Mouse (Mus musculus) hindbrain, embryonic 16.5 days (tissue): Measurements from ENCODE around the gene Plekhg1. TPM values are rescaled to one million over a fixed set of nuclear protein-coding genes. Genes with fewer than 3 reads are reported as not detected.

Source experiments
- ATAC-seq: fragments of 200-750 bp; cut with Nextera tagmentation; 2 replicates; pipeline ENCODE4 v1.8.0; 2017; ENCODE audit warnings: moderate TSS enrichment, moderate library complexity
- H3K27ac ChIP-seq: fragments of 300-500 bp; sonication (generic); 2 replicates; pipeline ENCODE4 v1.5.1; 2014; ENCODE audit warnings: low read depth, mild to moderate bottlenecking, control low read depth, low read length, moderate library complexity
- H3K27me3 ChIP-seq: fragments of 300-500 bp; sonication (generic); replicated peaks from 2 replicates; pipeline ENCODE4 v1.6.1; 2014; ENCODE audit warnings: low read length; ENCODE audit not compliant: control insufficient read depth, insufficient read depth
- H3K36me3 ChIP-seq: fragments of 300-500 bp; sonication (generic); 2 replicates; pipeline ENCODE4 v1.6.1; 2014; ENCODE audit warnings: mild to moderate bottlenecking, low read length, moderate library complexity, mixed read lengths; ENCODE audit not compliant: control insufficient read depth, insufficient read depth
- H3K4me1 ChIP-seq: fragments of 300-500 bp; sonication (generic); 2 replicates; pipeline ENCODE4 v1.6.1; 2014; ENCODE audit warnings: low read depth, low read length; ENCODE audit not compliant: control insufficient read depth, insufficient read depth
- H3K4me2 ChIP-seq: fragments of 300-500 bp; sonication (generic); 2 replicates; pipeline ENCODE4 v1.6.1; 2014; ENCODE audit warnings: mild to moderate bottlenecking, low read length, control low read depth, moderate library complexity
- H3K4me3 ChIP-seq: fragments of 300-500 bp; sonication (generic); 2 replicates; pipeline ENCODE4 v1.5.1; 2014; ENCODE audit warnings: mild to moderate bottlenecking, low read length, control low read depth, moderate library complexity
- H3K9ac ChIP-seq: fragments of 300-500 bp; sonication (generic); 2 replicates; pipeline ENCODE4 v1.6.1; 2014; ENCODE audit warnings: low read depth, mild to moderate bottlenecking, control low read depth, low read length, moderate library complexity
- H3K9me3 ChIP-seq: fragments of 300-500 bp; sonication (generic); 2 replicates; pipeline ENCODE4 v1.6.1; 2014; ENCODE audit warnings: mild to moderate bottlenecking, low read length, moderate library complexity; ENCODE audit not compliant: control insufficient read depth
- WGBS: fragments of 180-500 bp; shearing (Covaris S2); extraction: QIAGEN DNeasy Blood & Tissue Kit; methylation state at CpG from one replicate; pipeline ENCODE4 v1.1.7; 2014; 5-methylcytosine and 5-hydroxymethylcytosine counted together
- polyA plus RNA-seq: library from polyadenylated mRNA; unstranded; fragments of >200 nt; fragmentation: Nextera tagmentation; extraction: Ambion mirVana; gene quantifications from 2 replicates; pipeline ENCODE4 v1.2.1, GENCODE M21; 2015

Gene Plekhg1
- polyA plus RNA-seq, 1 experiment from 2014 or later = 7.1 TPM

GRCm38 (mm10) chr10:3931831-3932230 lies 191.7 kb downstream of the Plekhg1 start:
- ATAC-seq = no peak
- no peak overlapping the region for H3K27ac ChIP-seq
- H3K36me3 ChIP-seq = no peaks in the 10 kb centered on the region
- H3K4me3 ChIP-seq = no peak overlapping the region
- H3K9ac ChIP-seq = no peak overlapping the region
- no peak overlapping the region for H3K4me2 ChIP-seq
- no peaks in the 10 kb centered on the region for H3K9me3 ChIP-seq
- no peaks in the 10 kb centered on the region for H3K4me1 ChIP-seq
- no peaks in the 10 kb centered on the region for H3K27me3 ChIP-seq

- no peak overlapping the region for H3K9ac ChIP-seq
- WGBS = 86% methylated on average over 12 of the region's 12 CpGs
- no peak overlapping the region for H3K4me3 ChIP-seq
- ATAC-seq = no peak
- H3K36me3 ChIP-seq = no peaks in the 10 kb centered on the region
- H3K9me3 ChIP-seq = no peaks in the 10 kb centered on the region
- H3K4me1 ChIP-seq = no peaks in the 10 kb centered on the region
- no peak overlapping the region for H3K4me2 ChIP-seq
- H3K27ac ChIP-seq = no peak overlapping the region
- no peaks in the 10 kb centered on the region for H3K27me3 ChIP-seq
Observed at GRCm38 (mm10) chr10:3933311-3933940, 193.3 kb downstream of the Plekhg1 start.

GRCm38 (mm10) chr10:3936864-3937263 lies 196.7 kb downstream of the Plekhg1 start:
- Histone ChIP-seq H3K9me3 (no peaks in the 10 kb centered on the region), H3K9ac (no peak overlapping the region), H3K36me3 (no peaks in the 10 kb centered on the region; the same call in 1 of the 2 replicates), H3K4me1 (no peaks in the 10 kb centered on the region), H3K27me3 (no peaks in the 10 kb centered on the region), H3K4me3 (no peak overlapping the region), H3K4me2 (no peak overlapping the region), H3K27ac (no peak overlapping the region)
- ATAC-seq = no peak

- H3K36me3 ChIP-seq = no peaks in the 10 kb centered on the region; the same call in 1 of the 2 replicates
- no peaks in the 10 kb centered on the region for H3K27me3 ChIP-seq
- H3K27ac ChIP-seq = no peak overlapping the region
- H3K9ac ChIP-seq = no peak overlapping the region
- no peak overlapping the region for H3K4me2 ChIP-seq
- H3K4me1 ChIP-seq = no peaks in the 10 kb centered on the region
- H3K4me3 ChIP-seq = no peak overlapping the region
- no peak for ATAC-seq
- 91% methylated on average over 11 of the region's 11 CpGs for WGBS
- no peaks in the 10 kb centered on the region for H3K9me3 ChIP-seq
Observed at GRCm38 (mm10) chr10:3939895-3940595, 199.9 kb downstream of the Plekhg1 start.

GRCm38 (mm10) chr10:3940596-3940975 lies 200.4 kb downstream of the Plekhg1 start:
- no peaks in the 10 kb centered on the region; the same call in 1 of the 2 replicates for H3K36me3 ChIP-seq
- no peak overlapping the region for H3K27ac ChIP-seq
- H3K4me3 ChIP-seq = no peak overlapping the region
- no peaks in the 10 kb centered on the region for H3K9me3 ChIP-seq
- no peak for ATAC-seq
- H3K4me2 ChIP-seq = no peak overlapping the region
- H3K9ac ChIP-seq = no peak overlapping the region
- no peaks in the 10 kb centered on the region for H3K27me3 ChIP-seq
- 90% methylated on average over 6 of the region's 6 CpGs for WGBS
- no peaks in the 10 kb centered on the region for H3K4me1 ChIP-seq

GRCm38 (mm10) chr10:3941054-3941757 lies 201.0 kb downstream of the Plekhg1 start:
- WGBS = 33% methylated on average over 11 of the region's 11 CpGs

GRCm38 (mm10) chr10:3942289-3942688 lies 202.1 kb downstream of the Plekhg1 start:
- no peak overlapping the region for H3K27ac ChIP-seq
- no peak overlapping the region for H3K4me3 ChIP-seq
- H3K4me1 ChIP-seq = no peaks in the 10 kb centered on the region
- ATAC-seq = no peak
- H3K27me3 ChIP-seq = no peaks in the 10 kb centered on the region
- 75% methylated on average over 6 of the region's 6 CpGs for WGBS
- no peak overlapping the region for H3K9ac ChIP-seq
- no peak overlapping the region for H3K4me2 ChIP-seq
- no peaks in the 10 kb centered on the region for H3K9me3 ChIP-seq
- no peaks in the 10 kb centered on the region; the same call in 1 of the 2 replicates for H3K36me3 ChIP-seq

More at GRCm38 (mm10) chr10:3941054-3941757, 201.0 kb downstream of the Plekhg1 start:
- no peaks in the 10 kb centered on the region for H3K4me1 ChIP-seq
- no peak overlapping the region for H3K4me2 ChIP-seq
- no peak overlapping the region for H3K9ac ChIP-seq
- no peak for ATAC-seq
- no peaks in the 10 kb centered on the region; the same call in 1 of the 2 replicates for H3K36me3 ChIP-seq
- no peak overlapping the region for H3K27ac ChIP-seq
- no peak overlapping the region for H3K4me3 ChIP-seq
- H3K9me3 ChIP-seq = no peaks in the 10 kb centered on the region
- no peaks in the 10 kb centered on the region for H3K27me3 ChIP-seq

- Histone ChIP-seq H3K4me3 (no peak overlapping the region), H3K36me3 (no peaks in the 10 kb centered on the region; the same call in 1 of the 2 replicates), H3K27ac (no peak overlapping the region), H3K9me3 (no peaks in the 10 kb centered on the region), H3K27me3 (no peaks in the 10 kb centered on the region), H3K4me1 (no peaks in the 10 kb centered on the region), H3K4me2 (no peak overlapping the region), H3K9ac (no peak overlapping the region)
- WGBS = 34% methylated on average over 10 of the region's 10 CpGs
- ATAC-seq = peak; percentile 78
Observed at GRCm38 (mm10) chr10:3943492-3944395, 203.6 kb downstream of the Plekhg1 start.
